Mouse (Mus musculus) liver, embryonic 11.5 days (tissue): ENCODE results near the gene Stx18. TPM values are rescaled to one million over a fixed set of nuclear protein-coding genes. Genes with fewer than 3 reads are reported as not detected.

Experiments used
- ATAC-seq: fragments of 200-750 bp; cut with Nextera tagmentation; replicated peaks from 2 replicates; pipeline ENCODE4 v1.8.0; 2017; ENCODE audit warnings: moderate number of reproducible peaks, mild to moderate bottlenecking, moderate TSS enrichment, moderate library complexity; ENCODE audit not compliant: low FRiP score
- DNase-seq: peaks from one replicate; pipeline ENCODE4 v3.0.0-alpha.2; 2017; ENCODE audit warnings: low spot score
- H3K27ac ChIP-seq: fragments of 300-500 bp; sonication (generic); 2 replicates; pipeline ENCODE4 v1.5.1; 2014; ENCODE audit warnings: mild to moderate bottlenecking, low read depth, low read length, control low read depth
- H3K27me3 ChIP-seq: fragments of 300-500 bp; sonication (generic); replicated peaks from 2 replicates; pipeline ENCODE4 v1.6.1; 2014; ENCODE audit warnings: low read length, mixed read lengths; ENCODE audit not compliant: control insufficient read depth, insufficient read depth
- H3K36me3 ChIP-seq: fragments of 300-500 bp; sonication (generic); 2 replicates; pipeline ENCODE4 v1.6.1; 2014; ENCODE audit warnings: mild to moderate bottlenecking, low read length, moderate library complexity, mixed read lengths; ENCODE audit not compliant: control insufficient read depth, insufficient read depth
- H3K4me1 ChIP-seq: fragments of 300-500 bp; sonication (generic); replicated peaks from 2 replicates; pipeline ENCODE4 v1.6.1; 2014; ENCODE audit warnings: low read length, mixed read lengths; ENCODE audit not compliant: control insufficient read depth, insufficient read depth
- H3K4me2 ChIP-seq: fragments of 300-500 bp; sonication (generic); 2 replicates; pipeline ENCODE4 v1.6.1; 2014; ENCODE audit warnings: mild to moderate bottlenecking, control low read depth, moderate library complexity
- H3K4me3 ChIP-seq: fragments of 300-500 bp; sonication (generic); 2 replicates; pipeline ENCODE4 v1.5.1; 2014; ENCODE audit warnings: low read depth, low read length, control low read depth
- H3K9ac ChIP-seq: fragments of 300-500 bp; sonication (generic); 2 replicates; pipeline ENCODE4 v1.6.1; 2014; ENCODE audit warnings: low read depth, low read length, control low read depth
- H3K9me3 ChIP-seq: fragments of 300-500 bp; sonication (generic); 2 replicates; pipeline ENCODE4 v1.6.1; 2016; ENCODE audit warnings: low read length, inconsistent platforms, mixed read lengths; ENCODE audit not compliant: control insufficient read depth
- WGBS: fragments of 180-500 bp; shearing (Covaris S2); extraction: QIAGEN DNeasy Blood & Tissue Kit; methylation state at CpG from one replicate; pipeline ENCODE4 v1.1.7; 2014; 5-methylcytosine and 5-hydroxymethylcytosine counted together
- polyA plus RNA-seq: library from polyadenylated mRNA; unstranded; fragments of >200 nt; fragmentation: Nextera tagmentation; extraction: Ambion mirVana; gene quantifications from 2 replicates; pipeline ENCODE4 v1.2.1, GENCODE M21; 2014

Stx18 gene
- polyA plus RNA-seq, 1 experiment from 2014 or later, result 30.1 TPM

DNA sequence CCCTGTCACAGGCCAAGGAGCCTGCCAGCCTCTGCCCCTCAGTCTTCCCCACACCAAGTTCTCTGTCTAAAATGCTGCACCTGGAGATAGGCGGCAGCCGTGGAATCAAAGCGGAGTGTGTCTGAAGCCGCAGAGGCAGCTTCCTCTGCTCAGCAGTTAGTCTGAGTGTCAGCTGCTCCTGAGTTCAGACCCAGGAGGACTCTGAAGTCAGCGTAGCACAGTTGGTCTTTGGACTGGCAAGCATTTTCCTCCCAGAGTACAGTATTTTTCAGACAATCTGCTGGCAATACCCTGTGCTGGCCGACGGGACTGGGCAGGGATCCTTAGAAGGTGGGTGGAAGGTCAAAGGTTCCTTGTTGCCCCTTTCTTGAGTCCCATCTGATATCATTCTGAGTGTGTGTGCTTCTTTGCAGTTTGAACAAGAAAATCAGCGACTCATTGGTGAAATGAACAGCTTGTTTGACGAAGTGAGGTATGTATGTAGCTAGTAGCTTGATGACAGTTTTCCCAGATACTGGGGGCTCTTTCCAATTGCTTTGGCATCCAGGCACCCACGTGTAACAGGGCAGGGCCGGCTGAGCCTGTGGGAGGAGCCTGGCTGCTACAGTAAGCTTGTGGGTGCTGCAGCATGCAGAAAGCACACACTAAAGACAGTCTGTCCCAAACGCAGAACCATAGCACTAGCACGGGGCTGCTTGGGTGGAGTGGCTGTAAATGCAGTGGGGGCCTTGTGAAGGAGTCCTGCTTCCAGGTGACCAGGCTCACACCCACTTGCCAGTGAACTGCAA is 88.2 kb downstream of the Stx18 start:
- H3K9me3 ChIP-seq, result no peaks in the 10 kb centered on the region
- peaks cover 7% of the 10 kb centered on the region; the same call in 1 of the 2 replicates for H3K36me3 ChIP-seq
- H3K4me2 ChIP-seq, result no peak overlapping the region
- H3K9ac ChIP-seq, result no peak overlapping the region
- no peak overlapping the region for H3K4me3 ChIP-seq
- no peak overlapping the region for H3K27ac ChIP-seq
- DNase-seq (no peak), ATAC-seq (no peak)
- H3K4me1 ChIP-seq, result no peaks in the 10 kb centered on the region
- H3K27me3 ChIP-seq, result no peaks in the 10 kb centered on the region
- 84% methylated on average over 13 of the region's 13 CpGs for WGBS

- no peaks in the 10 kb centered on the region for H3K27me3 ChIP-seq
- no peaks in the 10 kb centered on the region for H3K9me3 ChIP-seq
- DNase-seq (no peak), ATAC-seq (peak; percentile 78)
- H3K4me2 ChIP-seq, result no peak overlapping the region
- H3K4me3 ChIP-seq, result no peak overlapping the region
- no peak overlapping the region for H3K27ac ChIP-seq
- no peaks in the 10 kb centered on the region for H3K4me1 ChIP-seq
- WGBS, result 81% methylated on average over 2 of the region's 2 CpGs
- H3K9ac ChIP-seq, result no peak overlapping the region
- peaks cover 7% of the 10 kb centered on the region; the same call in 1 of the 2 replicates for H3K36me3 ChIP-seq
These were observed 90.8 kb downstream of the Stx18 start for GRCm38 (mm10) chr5:38129339-38129738.

GRCm38 (mm10) chr5:38136247-38136646 is 97.7 kb downstream of the Stx18 start:
- H3K27ac ChIP-seq, result no peak overlapping the region
- no peak overlapping the region for H3K9ac ChIP-seq
- H3K4me1 ChIP-seq, result no peaks in the 10 kb centered on the region
- no peaks in the 10 kb centered on the region for H3K27me3 ChIP-seq
- H3K36me3 ChIP-seq, result no peaks in the 10 kb centered on the region
- H3K4me3 ChIP-seq, result no peak overlapping the region
- DNase-seq, result no peak
- H3K9me3 ChIP-seq, result no peaks in the 10 kb centered on the region
- H3K4me2 ChIP-seq, result no peak overlapping the region
- WGBS, result 90% methylated on average over 9 of the region's 9 CpGs
- no peak for ATAC-seq

DNA sequence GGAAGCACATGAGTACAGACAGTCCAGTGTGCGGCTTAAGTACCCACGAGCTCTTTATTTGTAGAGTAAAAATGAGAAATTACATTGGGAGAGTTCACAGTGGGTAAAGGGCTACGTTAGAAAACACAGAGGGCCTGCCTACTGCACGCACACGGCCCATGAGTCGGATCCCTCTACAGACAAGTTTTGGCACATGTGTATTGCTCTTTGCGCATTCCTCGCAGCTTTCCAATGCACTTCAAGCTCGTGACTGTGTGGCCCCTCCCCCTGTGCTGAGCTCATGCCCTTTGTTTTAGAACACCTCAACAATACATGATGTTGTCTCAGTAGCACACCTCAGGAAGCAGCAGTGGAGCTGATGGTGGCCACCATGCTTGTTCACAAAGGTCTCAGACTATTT is 98.6 kb downstream of the Stx18 start:
- Histone ChIP-seq H3K9me3 (no peaks in the 10 kb centered on the region), H3K4me3 (no peak overlapping the region), H3K27me3 (no peaks in the 10 kb centered on the region), H3K27ac (no peak overlapping the region), H3K9ac (no peak overlapping the region), H3K36me3 (no peaks in the 10 kb centered on the region), H3K4me1 (no peaks in the 10 kb centered on the region), H3K4me2 (no peak overlapping the region)
- ATAC-seq, result no peak
- WGBS, result 88% methylated on average over 9 of the region's 9 CpGs
- DNase-seq, result no peak

DNA sequence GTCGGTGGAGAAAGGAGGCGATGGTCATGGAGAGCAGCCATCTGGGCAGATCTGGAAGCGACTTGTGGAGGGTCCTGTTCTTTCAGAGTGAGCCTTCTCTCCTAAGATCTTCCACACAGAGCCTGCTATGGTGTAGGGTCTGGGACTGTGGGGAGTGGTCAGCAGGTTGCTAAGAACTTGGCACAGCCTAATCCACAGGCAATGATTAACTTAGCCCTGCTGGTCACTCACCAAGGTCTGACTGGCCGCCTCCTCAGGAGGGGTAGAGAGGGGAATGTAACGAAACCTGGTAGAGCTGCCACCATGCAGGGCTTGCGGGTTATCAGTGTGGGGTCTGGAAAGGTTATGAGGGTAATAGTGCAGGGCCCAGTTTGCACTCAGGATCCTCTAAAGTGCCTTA is 102.4 kb downstream of the Stx18 start:
- DNase-seq, result no peak
- H3K9ac ChIP-seq, result no peak overlapping the region
- no peak overlapping the region for H3K27ac ChIP-seq
- ATAC-seq, result no peak
- WGBS, result 88% methylated on average over 6 of the region's 6 CpGs
- no peak overlapping the region for H3K4me2 ChIP-seq
- H3K4me1 ChIP-seq, result no peaks in the 10 kb centered on the region
- no peaks in the 10 kb centered on the region for H3K9me3 ChIP-seq
- no peak overlapping the region for H3K4me3 ChIP-seq
- no peaks in the 10 kb centered on the region for H3K36me3 ChIP-seq
- no peaks in the 10 kb centered on the region for H3K27me3 ChIP-seq

DNA sequence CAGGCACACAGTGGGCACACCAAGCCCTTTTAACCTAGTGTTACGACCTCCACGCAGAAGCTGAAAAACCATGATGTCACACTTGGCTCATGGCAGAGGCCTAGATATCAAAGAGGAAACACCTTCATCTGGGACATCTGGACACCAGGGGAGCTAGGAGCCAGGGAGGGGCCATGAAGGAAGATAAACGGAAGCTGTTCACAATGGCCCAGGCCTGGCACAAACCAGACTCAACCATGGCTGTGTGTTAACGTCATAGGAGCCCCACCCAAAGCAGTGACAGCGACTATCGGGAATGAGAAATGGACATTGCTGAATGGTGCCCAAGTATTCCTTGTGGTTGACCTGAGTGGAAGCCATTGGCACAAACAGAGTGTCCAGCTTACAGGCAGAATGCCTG is 108.0 kb downstream of the Stx18 start:
- ATAC-seq (no peak), DNase-seq (no peak)
- Histone ChIP-seq H3K4me2 (no peak overlapping the region), H3K9ac (no peak overlapping the region), H3K9me3 (no peaks in the 10 kb centered on the region), H3K4me1 (no peaks in the 10 kb centered on the region), H3K36me3 (no peaks in the 10 kb centered on the region), H3K4me3 (no peak overlapping the region), H3K27me3 (no peaks in the 10 kb centered on the region), H3K27ac (no peak overlapping the region)
- 78% methylated on average over 6 of the region's 6 CpGs for WGBS

DNA sequence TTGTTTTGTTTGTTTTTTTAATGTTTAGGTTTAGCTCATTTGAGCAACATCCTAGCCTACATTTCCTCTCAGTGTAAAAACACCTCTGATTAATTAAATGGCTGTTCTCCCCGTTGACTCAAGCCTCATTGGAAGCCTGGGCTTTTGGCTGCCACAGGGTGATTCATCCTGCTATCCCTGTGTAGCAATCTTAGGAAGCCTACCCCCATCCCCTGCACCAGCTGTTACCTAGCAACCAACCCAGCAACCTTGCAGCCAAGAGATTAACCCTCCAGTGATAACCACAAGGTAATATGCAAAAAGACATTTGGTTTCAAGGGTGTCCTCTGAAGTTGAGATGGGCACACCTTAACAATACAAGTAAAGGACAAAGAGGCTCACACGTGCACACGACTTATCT is 112.7 kb downstream of the Stx18 start:
- H3K4me2 ChIP-seq, result no peak overlapping the region
- no peak for ATAC-seq
- DNase-seq, result no peak
- H3K4me3 ChIP-seq, result no peak overlapping the region
- H3K4me1 ChIP-seq, result no peaks in the 10 kb centered on the region
- no peaks in the 10 kb centered on the region for H3K36me3 ChIP-seq
- no peaks in the 10 kb centered on the region for H3K27me3 ChIP-seq
- no peaks in the 10 kb centered on the region for H3K9me3 ChIP-seq
- H3K27ac ChIP-seq, result no peak overlapping the region
- 65% methylated on average over 3 of the region's 3 CpGs for WGBS
- H3K9ac ChIP-seq, result no peak overlapping the region

DNA sequence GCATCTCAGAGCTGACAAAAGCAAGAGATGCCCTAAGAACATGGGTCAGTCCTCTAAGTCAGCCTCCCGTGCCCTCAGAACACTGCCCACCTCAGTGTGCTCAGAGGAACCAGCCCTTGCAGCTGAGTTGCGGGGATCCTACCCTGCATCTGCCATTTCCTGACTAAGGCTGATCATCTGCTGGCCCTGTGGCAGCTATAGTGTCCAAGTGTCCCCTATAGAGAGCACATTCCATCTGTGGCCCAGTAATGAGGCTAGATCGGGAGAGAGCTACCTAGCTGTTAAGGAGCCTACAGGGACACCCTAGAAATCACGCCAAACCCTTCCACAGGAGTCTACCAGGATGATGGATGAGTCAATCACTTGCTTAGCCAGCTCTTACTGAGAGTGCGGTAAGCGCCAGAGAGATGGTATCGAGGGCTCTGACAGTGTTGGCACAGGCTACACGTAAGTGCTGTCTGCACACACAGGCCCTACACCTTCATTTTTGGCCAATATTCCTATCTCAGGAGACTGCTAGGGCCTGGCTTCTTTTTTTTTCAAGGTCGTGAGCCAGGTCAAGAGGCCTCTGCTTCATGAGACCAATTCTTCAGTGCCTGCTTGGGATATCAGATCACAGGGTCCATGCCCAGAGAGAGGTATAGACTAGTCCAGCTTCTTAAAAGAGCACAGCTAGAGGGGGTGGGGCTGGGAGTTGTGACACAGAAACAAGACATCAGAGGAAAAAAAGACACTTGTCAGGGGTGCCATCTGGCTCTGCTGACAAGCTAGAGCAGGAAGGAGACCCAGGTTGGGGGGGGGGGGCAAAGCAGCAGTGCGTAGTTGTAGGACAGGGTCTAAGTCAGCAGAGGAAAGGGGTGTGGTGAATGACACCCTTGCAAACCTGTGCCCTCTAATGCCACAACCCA is 113.9 kb downstream of the Stx18 start:
- H3K4me1 ChIP-seq, result no peaks in the 10 kb centered on the region
- 80% methylated on average over 10 of the region's 10 CpGs for whole genome bisulfite sequencing
- peaks cover 7% of the 10 kb centered on the region for H3K27me3 ChIP-seq
- DNase-seq, result no peak
- H3K4me3 ChIP-seq, result no peak overlapping the region
- no peak overlapping the region for H3K27ac ChIP-seq
- no peaks in the 10 kb centered on the region for H3K9me3 ChIP-seq
- no peak overlapping the region for H3K4me2 ChIP-seq
- H3K9ac ChIP-seq, result no peak overlapping the region
- H3K36me3 ChIP-seq, result no peaks in the 10 kb centered on the region
- no peak for ATAC-seq
